Mouse (Mus musculus) limb, embryonic 13.5 days (tissue): ENCODE data around the gene Cks1b. TPM values are rescaled to one million over a fixed set of nuclear protein-coding genes. Genes with fewer than 3 reads are reported as not detected.
A peak's percentile ranks its signal among the peaks of the same experiment; 100 is the strongest.
"Not testable (repeated sequence)": the region's sequence is repeated elsewhere in the genome, so short reads cannot be mapped to it uniquely, and the experiment has no call there.

ENCODE experiments used
- ATAC-seq: fragments of 200-750 bp; cut with Nextera tagmentation; 2 replicates; pipeline ENCODE4 v1.8.0; 2017; ENCODE audit warnings: low read depth, moderate number of reproducible peaks, moderate TSS enrichment; ENCODE audit not compliant: low FRiP score
- H3K27ac ChIP-seq: fragments of 300-500 bp; sonication (generic); 2 replicates; pipeline ENCODE4 v1.5.1; 2015; ENCODE audit warnings: inconsistent platforms, mild to moderate bottlenecking, moderate library complexity
- H3K27me3 ChIP-seq: fragments of 300-500 bp; sonication (generic); 2 replicates; pipeline ENCODE4 v1.6.1; 2015; ENCODE audit warnings: mild to moderate bottlenecking, inconsistent platforms
- H3K36me3 ChIP-seq: fragments of 300-500 bp; sonication (generic); 2 replicates; pipeline ENCODE4 v1.6.1; 2015; ENCODE audit warnings: inconsistent platforms, mild to moderate bottlenecking, moderate library complexity
- H3K4me1 ChIP-seq: fragments of 300-500 bp; sonication (generic); 2 replicates; pipeline ENCODE4 v1.6.1; 2015; ENCODE audit warnings: inconsistent platforms
- H3K4me2 ChIP-seq: fragments of 300-500 bp; sonication (generic); replicated peaks from 2 replicates; pipeline ENCODE4 v1.6.1; 2015; ENCODE audit warnings: inconsistent platforms, mild to moderate bottlenecking, moderate library complexity
- H3K4me3 ChIP-seq: fragments of 300-500 bp; sonication (generic); 2 replicates; pipeline ENCODE4 v1.5.1; 2015; ENCODE audit warnings: moderate library complexity, mild to moderate bottlenecking, inconsistent platforms
- H3K9ac ChIP-seq: fragments of 300-500 bp; sonication (generic); 2 replicates; pipeline ENCODE4 v1.6.1; 2015; ENCODE audit warnings: mild to moderate bottlenecking, inconsistent platforms
- H3K9me3 ChIP-seq: fragments of 300-500 bp; sonication (generic); 2 replicates; pipeline ENCODE4 v1.6.1; 2016; ENCODE audit warnings: inconsistent platforms
- WGBS: fragments of 180-500 bp; shearing (Covaris S2); methylation state at CpG from one replicate; pipeline ENCODE4 v1.1.7; 2015; 5-methylcytosine and 5-hydroxymethylcytosine counted together
- polyA plus RNA-seq: library from polyadenylated mRNA; unstranded; fragments of >200 nt; fragmentation: Nextera tagmentation; extraction: Ambion mirVana; gene quantifications from 2 replicates; pipeline ENCODE4 v1.2.1, GENCODE M21; 2015

Cks1b gene
- polyA plus RNA-seq, 1 experiment from 2014 or later: 508 TPM

DNA sequence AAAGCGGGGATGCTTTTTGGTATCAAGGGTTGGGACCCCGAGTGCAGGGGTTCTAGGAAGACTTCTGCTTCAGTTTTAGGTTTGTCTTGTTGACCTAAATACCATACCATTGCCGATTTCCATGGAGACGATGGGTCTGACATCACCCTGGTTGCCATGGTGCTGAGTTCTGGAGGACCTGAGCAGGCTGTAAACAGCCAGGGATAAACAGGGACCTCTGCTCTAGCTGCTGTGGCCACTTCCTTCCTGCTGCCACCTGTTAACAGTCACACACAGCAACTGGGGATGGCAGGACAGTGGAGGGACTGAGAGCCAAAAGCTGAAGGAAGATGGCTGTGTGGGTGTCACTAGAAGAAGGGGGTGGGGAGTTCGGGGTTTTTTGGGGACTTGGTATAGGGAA lies 19.1 kb upstream of the Cks1b start:
- Histone ChIP-seq H3K9me3 (no peaks in the 10 kb centered on the region), H3K4me3 (peak overlapping the region; percentile 58), H3K27ac (peak overlapping the region; percentile 73), H3K4me2 (peak overlapping the region; percentile 73), H3K4me1 (peaks cover 34% of the 10 kb centered on the region), H3K36me3 (peaks cover 44% of the 10 kb centered on the region), H3K27me3 (no peaks in the 10 kb centered on the region), H3K9ac (peak overlapping the region; percentile 72)
- no peak; the same call in 1 of the 2 replicates for ATAC-seq
- 32% methylated on average over 5 of the region's 5 CpGs for WGBS

DNA sequence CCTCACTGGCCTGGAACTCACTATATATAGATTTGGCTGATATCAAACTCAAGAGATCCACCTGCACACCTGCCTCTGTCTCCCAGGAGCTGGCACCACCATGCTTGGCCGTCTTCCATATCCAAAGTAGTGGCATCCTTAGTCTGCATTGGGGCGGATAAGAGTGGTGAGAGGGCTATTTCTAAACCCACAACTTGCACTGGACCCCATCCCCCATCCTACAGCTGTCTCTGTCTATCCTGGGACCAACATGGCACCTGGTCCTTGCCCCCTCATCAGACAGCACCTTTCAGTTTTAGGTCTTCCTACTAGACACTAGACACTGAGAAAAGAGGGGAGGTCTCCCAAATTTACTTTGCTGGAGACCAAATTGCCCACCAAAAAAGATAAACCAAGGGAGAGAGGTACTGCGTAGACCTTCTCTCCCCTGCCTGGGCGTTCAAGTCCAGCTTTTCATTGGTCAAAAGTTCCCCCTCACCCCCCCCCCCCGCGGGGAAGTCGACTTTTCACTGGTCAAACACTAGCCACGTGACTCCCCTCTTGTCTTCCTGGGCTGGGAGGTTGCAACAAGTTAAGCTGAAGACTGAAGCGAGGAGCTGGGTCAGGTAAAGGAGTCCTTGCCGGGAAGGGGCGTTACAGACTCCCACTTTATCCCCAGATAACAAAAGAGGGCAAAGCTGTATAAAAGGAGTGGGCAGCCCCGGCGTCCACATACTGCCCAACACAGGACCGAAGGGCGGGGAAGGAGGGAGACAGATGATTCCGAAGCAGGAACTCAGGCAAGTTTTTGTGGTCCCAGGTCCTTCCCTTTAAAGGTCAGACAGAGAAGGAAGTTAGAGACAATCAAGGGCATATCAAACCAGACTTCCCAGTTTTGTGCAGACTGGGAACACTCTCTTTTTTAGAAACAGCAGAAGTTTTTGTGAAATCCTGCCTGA lies 18.3 kb upstream of the Cks1b start, which contains the start of gene Pbxip1:
TSS of gene Pbxip1 (plus strand) at position 531 of the 938 bp plus-strand sequence.
- peaks cover 47% of the 10 kb centered on the region for H3K36me3 ChIP-seq
- H3K27me3 ChIP-seq: no peaks in the 10 kb centered on the region
- peak; percentile 85 for ATAC-seq
- WGBS: 6% methylated on average over 16 of the region's 16 CpGs
- H3K4me1 ChIP-seq: peaks cover 42% of the 10 kb centered on the region
- H3K9me3 ChIP-seq: no peaks in the 10 kb centered on the region
- H3K27ac ChIP-seq: peak within 1 kb of the TSS; percentile 73
- peak within 1 kb of the TSS; percentile 72 for H3K9ac ChIP-seq
- peak within 1 kb of the TSS; percentile 73 for H3K4me2 ChIP-seq
- H3K4me3 ChIP-seq: peak within 1 kb of the TSS; percentile 58

DNA sequence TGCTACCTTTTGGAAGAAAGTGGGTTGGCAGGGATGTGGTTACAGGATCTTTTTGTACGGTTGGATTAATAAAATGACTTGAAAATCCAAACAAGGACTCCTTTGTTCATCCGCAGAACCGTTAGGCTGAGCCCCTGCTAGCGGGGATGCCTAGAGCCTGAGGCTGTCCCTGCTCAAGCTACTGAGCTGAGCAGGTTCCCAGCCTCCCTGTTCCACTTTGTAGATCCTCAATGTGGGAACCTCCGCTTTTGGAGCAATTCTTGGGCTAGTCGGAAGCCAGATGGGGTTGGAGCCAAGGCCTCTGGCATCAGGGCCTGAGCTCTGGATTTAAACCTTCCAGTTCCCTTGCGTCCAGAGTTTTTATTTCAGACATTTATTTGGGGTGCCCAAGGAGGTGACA lies 16.9 kb upstream of the Cks1b start:
- peaks cover 49% of the 10 kb centered on the region for H3K4me1 ChIP-seq
- no peak overlapping the region for H3K4me3 ChIP-seq
- ATAC-seq: no peak
- no peak overlapping the region for H3K4me2 ChIP-seq
- peak overlapping the region; percentile 55; the same call in 1 of the 2 replicates for H3K27ac ChIP-seq
- no peaks in the 10 kb centered on the region for H3K9me3 ChIP-seq
- H3K36me3 ChIP-seq: peaks cover 35% of the 10 kb centered on the region
- H3K27me3 ChIP-seq: no peaks in the 10 kb centered on the region
- H3K9ac ChIP-seq: no peak overlapping the region
- 65% methylated on average over 7 of the region's 7 CpGs for WGBS

DNA sequence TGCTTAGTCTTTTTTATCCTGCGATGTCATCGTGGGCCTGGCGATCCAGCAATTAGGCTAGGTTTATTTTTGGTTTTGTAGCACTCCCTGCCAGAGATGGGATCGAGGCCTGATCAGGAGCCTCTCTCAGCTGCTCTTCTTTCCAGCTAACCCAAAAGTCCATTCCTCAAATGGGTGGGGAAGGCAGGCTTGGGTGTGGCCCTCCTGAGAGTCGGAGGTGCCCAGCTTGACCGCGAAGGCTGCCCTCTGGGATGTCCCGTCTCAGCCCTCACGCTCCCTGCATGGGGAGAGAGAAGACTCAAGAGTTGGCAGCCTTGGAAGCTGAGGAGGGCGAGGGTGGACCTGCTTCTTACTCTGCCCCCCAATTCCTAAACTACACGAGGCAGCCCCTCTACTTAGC lies 16.3 kb upstream of the Cks1b start:
- no peak for ATAC-seq
- H3K4me1 ChIP-seq: peaks cover 49% of the 10 kb centered on the region
- WGBS: 84% methylated on average over 11 of the region's 11 CpGs

DNA sequence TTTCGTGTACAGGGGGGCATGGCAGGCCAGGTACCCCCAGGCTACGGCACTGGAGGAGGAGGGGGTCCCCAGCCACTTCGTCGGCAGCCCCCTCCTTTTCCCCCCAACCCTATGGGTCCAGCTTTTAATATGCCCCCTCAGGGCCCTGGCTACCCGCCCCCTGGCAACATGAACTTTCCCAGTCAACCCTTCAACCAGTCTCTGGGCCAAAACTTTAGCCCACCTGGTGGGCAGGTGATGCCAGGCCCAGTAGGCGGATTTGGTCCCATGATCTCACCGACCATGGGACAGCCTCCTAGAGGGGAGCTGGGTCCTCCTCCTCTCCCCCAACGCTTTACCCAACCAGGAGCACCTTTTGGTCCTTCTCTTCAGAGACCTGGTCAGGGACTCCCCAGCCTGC lies 14.4 kb upstream of the Cks1b start:
- no peaks in the 10 kb centered on the region for H3K27me3 ChIP-seq
- no peak overlapping the region for H3K4me2 ChIP-seq
- H3K36me3 ChIP-seq: peaks cover 42% of the 10 kb centered on the region
- no peaks in the 10 kb centered on the region for H3K9me3 ChIP-seq
- peaks cover 40% of the 10 kb centered on the region for H3K4me1 ChIP-seq
- 95% methylated on average over 8 of the region's 8 CpGs for WGBS
- no peak for ATAC-seq
- H3K27ac ChIP-seq: no peak overlapping the region
- H3K9ac ChIP-seq: no peak overlapping the region
- no peak overlapping the region for H3K4me3 ChIP-seq

More for the DNA sequence above, 16.3 kb upstream of the Cks1b start:
- no peak overlapping the region for H3K9ac ChIP-seq
- H3K4me3 ChIP-seq: no peak overlapping the region
- peaks cover 32% of the 10 kb centered on the region for H3K36me3 ChIP-seq
- H3K4me2 ChIP-seq: peak overlapping the region; percentile 4; the same call in 1 of the 2 replicates
- peak overlapping the region; percentile 75 for H3K27ac ChIP-seq
- no peaks in the 10 kb centered on the region for H3K9me3 ChIP-seq
- no peaks in the 10 kb centered on the region for H3K27me3 ChIP-seq

DNA sequence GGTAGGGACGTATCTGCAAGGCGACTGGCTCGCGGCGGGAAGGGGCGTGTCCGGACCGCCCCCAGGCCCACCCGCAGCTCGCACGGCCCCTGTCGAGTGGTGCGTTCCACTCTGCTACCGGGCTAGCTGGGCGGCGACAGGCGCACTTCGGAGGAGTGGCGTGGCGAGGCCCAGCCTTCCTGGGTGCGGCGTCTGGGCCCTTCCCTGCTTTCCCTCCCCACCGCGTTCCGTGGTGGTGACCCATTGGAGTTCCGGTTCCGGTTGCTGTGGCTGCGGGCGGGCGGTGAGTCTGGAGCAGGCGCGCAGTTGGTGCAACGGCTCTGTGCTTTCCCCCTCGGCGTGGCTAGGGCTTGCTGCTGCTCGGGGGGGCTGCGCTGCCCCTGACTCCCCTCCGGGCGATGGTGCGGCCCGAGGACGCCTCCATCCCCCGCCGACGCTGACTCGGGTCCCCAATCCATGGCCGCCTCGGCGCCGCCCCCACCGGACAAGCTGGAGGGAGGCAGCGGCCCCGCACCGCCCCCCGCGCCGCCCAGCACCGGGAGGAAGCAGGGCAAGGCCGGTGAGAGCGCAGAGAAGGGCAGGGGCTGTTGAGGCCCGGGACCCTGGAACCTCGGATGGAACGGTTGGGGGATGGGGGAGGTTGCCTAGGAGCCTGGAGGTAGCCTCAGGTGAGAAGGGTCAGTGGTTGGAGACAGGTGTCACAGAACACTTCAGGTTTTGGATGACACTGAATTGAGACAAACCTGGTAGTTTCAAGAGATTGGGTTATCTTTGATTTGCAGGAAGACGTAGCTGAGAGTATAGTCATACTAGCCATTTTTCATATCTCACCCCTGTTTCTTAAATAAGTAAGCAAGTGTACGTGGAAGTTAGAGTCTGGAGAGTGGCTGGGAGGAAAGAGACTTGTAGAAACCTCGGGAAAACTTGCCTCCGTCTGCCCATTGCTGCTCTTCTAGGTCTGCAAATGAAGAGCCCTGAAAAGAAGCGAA lies 12.3 kb upstream of the Cks1b start, which contains the start of gene Pygo2:
TSS of gene Pygo2 (plus strand) at position 44 of the 989 bp plus-strand sequence.
- H3K36me3 ChIP-seq: peaks cover 63% of the 10 kb centered on the region
- ATAC-seq: peak; percentile 98
- WGBS: 2% methylated on average over 68 of the region's 68 CpGs

DNA sequence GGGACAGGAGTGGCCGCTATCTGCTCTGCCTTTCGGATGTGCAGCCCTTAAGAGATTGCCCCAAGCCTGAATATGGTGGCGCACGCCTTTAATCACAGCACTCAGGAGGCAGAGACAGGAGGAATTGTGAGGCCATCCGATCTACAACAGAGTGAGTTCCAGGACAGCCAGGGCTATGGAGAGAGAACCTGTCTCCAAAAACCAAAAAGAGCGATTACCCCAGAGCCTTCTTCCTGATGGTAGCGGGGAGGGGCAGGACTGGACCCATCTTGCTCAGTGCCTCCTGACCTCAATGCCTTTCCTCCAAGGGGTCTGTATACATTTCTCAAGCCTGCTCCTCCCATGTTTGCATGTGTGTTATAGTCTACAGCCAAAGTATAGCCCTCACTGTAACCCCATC lies 10.8 kb upstream of the Cks1b start:
- 93% methylated on average over 7 of the region's 7 CpGs for WGBS
- H3K9me3 ChIP-seq, H3K4me2 ChIP-seq, H3K9ac ChIP-seq, H3K27ac ChIP-seq, H3K27me3 ChIP-seq, H3K4me3 ChIP-seq, ATAC-seq: not testable (repeated sequence)
- Histone ChIP-seq H3K4me1 (peaks cover 17% of the 10 kb centered on the region), H3K36me3 (peaks cover 65% of the 10 kb centered on the region)

More for the DNA sequence above, 12.3 kb upstream of the Cks1b start, which contains the start of gene Pygo2:
- Histone ChIP-seq H3K4me2 (peak within 1 kb of the TSS; percentile 85), H3K27ac (peak within 1 kb of the TSS; percentile 91), H3K9me3 (no peaks in the 10 kb centered on the region), H3K9ac (peak within 1 kb of the TSS; percentile 99), H3K4me1 (peaks cover 28% of the 10 kb centered on the region), H3K4me3 (peak within 1 kb of the TSS; percentile 100), H3K27me3 (no peaks in the 10 kb centered on the region)

DNA sequence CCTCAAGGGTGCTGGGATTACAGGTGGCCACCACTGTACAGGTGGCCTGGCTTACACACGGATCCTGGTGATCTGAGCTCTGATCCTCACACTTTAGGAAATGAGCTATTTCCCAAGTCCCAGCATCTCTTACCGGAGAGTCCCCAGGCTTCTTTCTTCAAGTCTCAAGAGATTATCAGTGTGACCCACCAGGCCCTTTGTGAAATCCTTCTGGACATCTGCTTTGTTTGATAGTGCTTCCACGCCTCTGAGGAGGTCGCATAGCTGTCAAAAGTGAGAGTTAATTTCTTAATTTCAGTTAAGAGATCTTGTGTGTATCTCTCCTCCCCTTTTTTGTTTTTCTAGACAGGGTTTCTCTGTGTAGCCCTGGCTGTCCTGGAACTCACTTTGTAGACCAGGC lies 7.7 kb upstream of the Cks1b start:
- Histone ChIP-seq H3K4me3 (no peak overlapping the region), H3K9ac (no peak overlapping the region), H3K9me3 (no peaks in the 10 kb centered on the region), H3K4me1 (peaks cover 31% of the 10 kb centered on the region), H3K4me2 (no peak overlapping the region), H3K36me3 (peaks cover 57% of the 10 kb centered on the region), H3K27me3 (no peaks in the 10 kb centered on the region), H3K27ac (no peak overlapping the region)
- WGBS: 87% methylated on average over 4 of the region's 4 CpGs
- ATAC-seq: no peak

DNA sequence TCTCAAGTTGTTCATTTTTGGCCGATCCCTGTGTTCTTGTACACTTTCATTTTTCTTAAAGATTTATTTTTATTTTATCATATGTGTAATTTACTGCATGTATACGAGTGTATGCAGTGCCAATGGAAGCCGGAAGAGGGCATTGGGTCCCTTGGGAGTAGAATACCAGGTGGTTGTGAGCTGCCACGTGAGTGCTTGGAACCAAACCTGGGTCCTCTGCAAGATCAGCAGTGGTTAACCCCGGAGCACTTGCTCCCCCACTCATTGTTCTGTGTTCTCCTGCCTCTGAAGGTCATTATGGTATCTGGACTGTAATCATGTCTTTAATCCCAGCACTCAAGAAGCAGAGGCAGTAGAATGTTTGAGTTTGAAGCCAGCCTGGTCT lies 7.0 kb upstream of the Cks1b start:
- Histone ChIP-seq H3K27ac (no peak overlapping the region), H3K9ac (no peak overlapping the region), H3K4me3 (no peak overlapping the region), H3K4me1 (peaks cover 36% of the 10 kb centered on the region), H3K27me3 (no peaks in the 10 kb centered on the region), H3K4me2 (no peak overlapping the region), H3K9me3 (no peaks in the 10 kb centered on the region), H3K36me3 (peaks cover 57% of the 10 kb centered on the region)
- no peak for ATAC-seq
- 86% methylated on average over 5 of the region's 5 CpGs for WGBS

DNA sequence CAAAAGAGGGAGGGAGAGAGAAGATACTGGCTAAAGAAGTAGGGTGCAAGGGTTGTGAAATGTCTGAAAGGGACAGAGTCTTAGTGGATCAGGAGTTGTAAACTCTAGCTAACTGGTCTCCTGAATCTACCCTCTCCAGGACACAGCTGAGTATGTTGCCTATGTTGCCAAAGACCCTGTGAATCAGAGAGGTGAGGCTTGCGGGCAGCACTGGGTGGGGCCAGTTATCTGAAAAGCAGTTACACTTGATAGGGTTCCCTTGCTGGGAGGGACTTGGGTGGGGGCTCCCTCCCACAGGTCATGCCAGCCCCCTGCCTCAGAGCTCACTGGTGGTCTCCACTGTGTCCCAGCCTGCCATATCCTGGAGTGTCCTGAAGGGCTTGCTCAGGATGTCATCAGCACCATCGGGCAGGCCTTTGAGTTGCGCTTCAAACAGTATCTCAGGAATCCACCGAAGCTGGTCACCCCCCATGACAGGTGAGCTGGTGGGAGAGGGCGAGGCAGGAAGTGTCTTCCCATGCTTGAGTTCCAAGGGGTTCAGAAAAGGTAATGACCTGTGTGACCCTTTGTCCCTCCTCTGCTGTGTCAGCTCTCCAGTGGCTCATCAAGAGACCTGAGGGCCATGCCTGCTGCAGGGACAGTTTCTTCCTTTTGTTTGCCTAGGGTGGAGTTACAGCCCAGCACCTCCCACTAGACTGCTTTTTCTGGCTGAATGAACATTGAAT lies 6.4 kb upstream of the Cks1b start:
- Histone ChIP-seq H3K4me2 (no peak overlapping the region), H3K27ac (no peak overlapping the region), H3K9ac (no peak overlapping the region), H3K9me3 (no peaks in the 10 kb centered on the region), H3K4me1 (peaks cover 42% of the 10 kb centered on the region), H3K36me3 (peaks cover 57% of the 10 kb centered on the region), H3K4me3 (no peak overlapping the region), H3K27me3 (no peaks in the 10 kb centered on the region)
- ATAC-seq: no peak
- WGBS: 95% methylated on average over 5 of the region's 5 CpGs

DNA sequence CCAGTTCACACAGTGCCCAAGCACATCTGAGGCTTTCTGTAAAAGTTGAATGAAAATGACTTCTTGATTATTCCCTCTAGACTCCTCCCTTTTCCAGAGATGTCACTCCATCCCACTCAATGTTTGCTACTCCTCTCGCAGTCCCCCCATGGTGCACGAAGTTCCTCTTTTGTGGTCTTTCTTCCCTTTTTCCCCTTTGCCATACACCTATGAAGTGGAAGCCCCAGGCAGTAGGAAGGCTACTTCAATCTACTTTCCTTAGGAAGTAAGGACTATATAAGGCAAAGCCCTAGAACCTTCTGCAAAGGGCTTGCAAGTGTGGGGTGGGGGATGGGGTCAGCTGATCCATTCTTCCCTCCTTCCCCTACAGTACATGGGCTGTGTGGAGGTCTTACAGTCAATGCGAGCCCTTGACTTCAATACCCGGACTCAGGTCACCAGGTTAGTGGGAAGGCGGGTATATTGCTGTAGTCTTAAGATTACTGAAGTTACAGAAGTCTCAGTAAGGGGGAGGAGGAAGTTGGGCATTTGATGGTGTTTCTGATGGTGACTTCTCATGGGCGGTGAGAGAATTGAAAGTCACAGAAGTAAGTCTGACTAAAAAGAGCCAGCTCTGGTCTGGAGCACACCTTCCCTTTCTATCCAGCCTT lies 4.5 kb upstream of the Cks1b start:
- Histone ChIP-seq H3K27ac (peak overlapping the region; percentile 88; the same call in 1 of the 2 replicates), H3K9me3 (no peaks in the 10 kb centered on the region), H3K9ac (0 out of 2 replicates have a peak overlapping the region, but pooled peaks have one; percentile 76), H3K36me3 (peaks cover 47% of the 10 kb centered on the region), H3K4me1 (peaks cover 43% of the 10 kb centered on the region), H3K4me3 (peak overlapping the region; percentile 68), H3K27me3 (no peaks in the 10 kb centered on the region), H3K4me2 (peak overlapping the region; percentile 88)
- ATAC-seq: no peak
- WGBS: 76% methylated on average over 6 of the region's 6 CpGs
